Mouse (Mus musculus) right cerebral cortex, postnatal 25 days (tissue): ENCODE measurements around the gene Gm21854.
"Not testable (repeated sequence)": the region's sequence is repeated elsewhere in the genome, so short reads cannot be mapped to it uniquely, and the experiment has no call there.

Experiments used
- DNase-seq: peaks from one replicate; pipeline ENCODE4 v3.0.0; 2022

Gene Gm21854

DNA sequence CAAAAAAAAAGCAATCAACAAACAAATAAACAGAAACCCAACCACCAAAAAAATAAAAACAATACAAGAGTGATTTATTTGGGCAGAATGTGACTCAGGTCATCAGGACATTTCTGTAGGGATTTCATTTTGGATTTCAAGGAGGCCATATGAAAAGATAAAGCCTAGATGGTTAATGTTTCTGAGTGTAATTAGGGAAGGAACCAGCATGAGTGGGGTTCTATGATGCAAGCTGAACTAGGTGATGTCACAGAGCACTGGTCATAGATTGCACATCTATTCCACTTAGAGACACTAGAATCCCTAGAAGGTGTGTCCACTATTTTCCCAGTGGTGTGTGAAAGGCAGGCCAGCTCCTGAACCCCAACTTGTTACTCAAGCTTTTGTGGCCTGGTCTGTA, at the start of gene Gm21854:
TSS of gene Gm21854 (plus strand) at position 301 of the 400 bp plus-strand sequence.
- not testable (repeated sequence) for DNase-seq
